Mouse (Mus musculus) ES-CJ7 (cell line): ENCODE measurements at regions not wholly inside any gene's neighbourhood (a gene's known extent, or its start where the extent isn't known, plus 50 kb on each side); places are given as distances from the start of the nearest gene placed in this dataset.

Source experiments
- DNase-seq: peaks from one replicate; pipeline ENCODE4 v3.0.0; 2011; ENCODE audit warnings: low read depth, low spot score

GRCm38 (mm10) chr12:99039497-99040322, 119.3 kb downstream of the Ttc8 start:
- DNase-seq = no peak

GRCm38 (mm10) chr12:99041606-99042005, 121.2 kb downstream of the Ttc8 start:
- DNase-seq = peak; percentile 16

GRCm38 (mm10) chr12:99042918-99043862, 122.8 kb downstream of the Ttc8 start:
- DNase-seq = no peak

GRCm38 (mm10) chr12:99044477-99044876, 124.1 kb downstream of the Ttc8 start:
- DNase-seq = no peak

GRCm38 (mm10) chr12:99050426-99050825, 130.1 kb downstream of the Ttc8 start:
- DNase-seq = no peak

GRCm38 (mm10) chr12:99052599-99052998, 132.2 kb downstream of the Ttc8 start:
- no peak for DNase-seq

- DNase-seq = no peak
Observed at GRCm38 (mm10) chr12:99057521-99057920, 137.1 kb downstream of the Ttc8 start.

- DNase-seq = peak; percentile 52
Observed at GRCm38 (mm10) chr12:99058916-99059315, 138.5 kb downstream of the Ttc8 start.

GRCm38 (mm10) chr12:99059491-99059890, 139.1 kb downstream of the Ttc8 start:
- no peak for DNase-seq

- DNase-seq = no peak
Observed at GRCm38 (mm10) chr12:99060702-99061101, 140.3 kb downstream of the Ttc8 start.

- DNase-seq = no peak
Observed at GRCm38 (mm10) chr12:99063441-99063840, 143.1 kb downstream of the Ttc8 start.

GRCm38 (mm10) chr12:99063885-99064284, 143.5 kb downstream of the Ttc8 start:
- DNase-seq = no peak

- no peak for DNase-seq
Observed at GRCm38 (mm10) chr12:99067962-99068361, 147.6 kb downstream of the Ttc8 start.

GRCm38 (mm10) chr12:99073766-99074165, 153.4 kb downstream of the Ttc8 start:
- DNase-seq = no peak

GRCm38 (mm10) chr12:99077366-99077765, 157.0 kb downstream of the Ttc8 start:
- no peak for DNase-seq

- DNase-seq = no peak
Observed at GRCm38 (mm10) chr12:99079873-99080272, 159.5 kb downstream of the Ttc8 start.

GRCm38 (mm10) chr12:99083616-99084015, 163.2 kb downstream of the Ttc8 start:
- DNase-seq = peak; percentile 30

GRCm38 (mm10) chr12:99084144-99084543, 163.8 kb downstream of the Ttc8 start:
- DNase-seq = peak; percentile 94

- DNase-seq = no peak
Observed at GRCm38 (mm10) chr12:99087286-99087685, 166.9 kb downstream of the Ttc8 start.

- no peak for DNase-seq
Observed at GRCm38 (mm10) chr12:99091770-99092169, 171.4 kb downstream of the Ttc8 start.

GRCm38 (mm10) chr12:99093151-99093550, 172.8 kb downstream of the Ttc8 start:
- DNase-seq = no peak

GRCm38 (mm10) chr12:99093989-99094388, 173.6 kb downstream of the Ttc8 start:
- no peak for DNase-seq
